Mouse (Mus musculus): ENCODE data around the gene Fbxo41.
A peak's percentile ranks its signal among the peaks of the same experiment; 100 is the strongest.

Fbxo41 gene

GRCm38 (mm10) chr6:85447351-85447750 lies 55.4 kb downstream of the Fbxo41 start:
- DNase-seq (ENCODE audit: low spot score in 2 of 2), result no peak

DNA sequence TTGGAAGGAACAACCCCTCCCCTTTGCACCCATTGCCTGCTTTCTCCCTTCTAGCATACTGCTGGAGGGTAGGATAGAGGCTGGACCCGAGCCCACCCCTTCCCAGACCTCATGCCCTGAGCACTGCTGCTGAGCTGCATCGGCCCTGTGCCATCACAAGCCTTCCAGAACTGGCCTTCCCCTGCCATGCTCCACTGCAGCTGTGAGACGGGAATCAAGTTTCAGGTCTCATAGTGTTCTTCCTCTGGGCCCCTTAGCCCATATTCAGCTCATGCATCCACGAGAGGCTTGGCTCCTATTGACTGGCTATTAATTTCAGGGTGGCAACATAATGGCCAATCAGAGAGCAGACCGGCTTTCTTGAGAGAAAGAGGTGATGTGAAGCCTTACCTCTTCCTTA lies 57.5 kb downstream of the Fbxo41 start:
- no peak for DNase-seq (ENCODE audit: low spot score in 2 of 2)

- no peak for DNase-seq (ENCODE audit: low spot score in 2 of 2)
These were observed 58.4 kb downstream of the Fbxo41 start for GRCm38 (mm10) chr6:85444266-85444965.

GRCm38 (mm10) chr6:85443488-85444233 lies 59.1 kb downstream of the Fbxo41 start:
- DNase-seq (ENCODE audit: low spot score in 2 of 2), result no peak

DNA sequence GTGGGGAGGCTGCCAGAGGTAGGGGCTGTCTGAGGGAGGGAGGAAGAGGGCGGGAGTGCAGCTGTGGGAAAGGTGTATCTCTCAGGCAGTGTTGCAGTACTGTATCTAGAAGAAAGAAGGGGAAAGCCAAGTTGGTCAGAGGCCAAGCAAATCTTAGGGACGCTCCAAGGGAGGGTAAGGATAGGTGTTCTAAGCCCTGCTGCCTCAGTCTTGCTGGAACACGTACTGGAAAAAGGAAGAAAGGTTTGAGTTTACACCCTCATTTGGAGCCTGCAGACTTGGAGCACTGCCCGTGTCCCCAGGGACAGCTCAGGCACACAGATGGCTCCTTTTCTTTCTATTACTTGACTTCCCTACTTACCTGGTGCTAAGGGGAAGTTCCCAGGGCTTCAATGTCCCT lies 61.7 kb downstream of the Fbxo41 start:
- DNase-seq (ENCODE audit: low spot score in 2 of 2), result no peak

GRCm38 (mm10) chr6:85436631-85437030 lies 66.2 kb downstream of the Fbxo41 start:
- no peak for DNase-seq (ENCODE audit: low spot score in 2 of 2)

GRCm38 (mm10) chr6:85436204-85436603 lies 66.6 kb downstream of the Fbxo41 start:
- no peak for DNase-seq (ENCODE audit: low spot score in 2 of 2)

GRCm38 (mm10) chr6:85433865-85434264 lies 68.9 kb downstream of the Fbxo41 start:
- no peak for DNase-seq (ENCODE audit: low spot score in 2 of 2)

GRCm38 (mm10) chr6:85431842-85432431 lies 70.9 kb downstream of the Fbxo41 start, which contains the start of gene Smyd5:
Gene Smyd5, plus strand, starts transcription at chr6:85431989.
- DNase-seq (ENCODE audit: low spot score in 2 of 2), result peak; percentile 68 to 69

- no peak for DNase-seq (ENCODE audit: low spot score in 2 of 2)
These were observed 71.4 kb downstream of the Fbxo41 start for GRCm38 (mm10) chr6:85431274-85431841.

DNA sequence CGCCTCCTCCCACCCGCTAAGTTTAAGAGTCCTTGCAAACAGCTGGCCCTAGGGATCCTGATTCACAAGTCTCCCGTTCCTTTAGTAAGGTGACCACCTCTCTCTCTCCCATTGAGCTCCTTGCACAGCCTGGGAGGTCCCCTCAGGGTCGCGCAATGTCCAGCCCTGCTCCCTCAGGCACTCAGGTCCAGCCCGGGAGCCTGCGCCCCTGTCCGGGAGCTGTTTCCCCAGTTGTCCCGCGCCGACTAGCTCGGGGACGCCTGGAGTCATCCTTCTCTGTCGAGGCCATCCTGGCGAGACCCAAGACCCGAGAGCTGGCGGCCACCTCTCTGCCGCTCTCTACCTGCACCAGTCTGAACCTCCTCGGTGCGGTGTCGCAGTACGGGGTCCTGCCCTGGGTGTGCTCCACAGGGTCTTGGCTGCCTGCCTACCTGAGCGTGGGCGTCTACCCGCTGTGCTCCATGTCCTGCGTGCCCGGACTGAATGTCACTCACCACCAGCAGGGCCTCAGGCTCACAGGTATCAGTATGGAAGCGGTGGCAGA lies 78.9 kb downstream of the Fbxo41 start, which contains the start of gene Noto:
Gene Noto (plus strand): TSS at position 51 of the 544 bp plus-strand sequence.
- DNase-seq (ENCODE audit: low spot score in 2 of 2), result no peak
